Mouse (Mus musculus) intestine, postnatal 0 days (tissue): ENCODE measurements around the gene Mydgf. TPM values are rescaled to one million over a fixed set of nuclear protein-coding genes. Genes with fewer than 3 reads are reported as not detected.

ENCODE experiments used
- ATAC-seq: fragments of 200-750 bp; cut with Nextera tagmentation; 2 replicates; pipeline ENCODE4 v1.8.0; 2017; ENCODE audit warnings: mild to moderate bottlenecking, moderate TSS enrichment, moderate library complexity
- H3K27ac ChIP-seq: fragments of 300-500 bp; sonication (generic); 2 replicates; pipeline ENCODE4 v1.5.1; 2014; ENCODE audit warnings: mild to moderate bottlenecking, low read depth, low read length, moderate library complexity
- H3K27me3 ChIP-seq: fragments of 300-500 bp; sonication (generic); replicated peaks from 2 replicates; pipeline ENCODE4 v1.6.1; 2014; ENCODE audit warnings: low read length, mixed read lengths; ENCODE audit not compliant: control insufficient read depth, insufficient read depth
- H3K36me3 ChIP-seq: fragments of 300-500 bp; sonication (generic); 2 replicates; pipeline ENCODE4 v1.6.1; 2014; ENCODE audit warnings: mild to moderate bottlenecking, moderate library complexity; ENCODE audit not compliant: control insufficient read depth, insufficient read depth
- H3K4me1 ChIP-seq: fragments of 300-500 bp; sonication (generic); replicated peaks from 2 replicates; pipeline ENCODE4 v1.6.1; 2014; ENCODE audit warnings: antibody characterized with exemption, low read length, mixed read lengths; ENCODE audit not compliant: control insufficient read depth, insufficient read depth
- H3K4me2 ChIP-seq: fragments of 300-500 bp; sonication (generic); replicated peaks from 2 replicates; pipeline ENCODE4 v1.6.1; 2014; ENCODE audit warnings: low read depth, mild to moderate bottlenecking, moderate library complexity
- H3K4me3 ChIP-seq: fragments of 300-500 bp; sonication (generic); 2 replicates; pipeline ENCODE4 v1.5.1; 2014; ENCODE audit warnings: low read depth, low read length
- H3K9ac ChIP-seq: fragments of 300-500 bp; sonication (generic); 2 replicates; pipeline ENCODE4 v1.6.1; 2014; ENCODE audit warnings: mild to moderate bottlenecking, low read depth, low read length
- H3K9me3 ChIP-seq: fragments of 300-500 bp; sonication (generic); 2 replicates; pipeline ENCODE4 v1.6.1; 2016; ENCODE audit warnings: mixed run types; ENCODE audit not compliant: control insufficient read depth
- CTCF ChIP-seq: sonication (generic); IDR thresholded peaks from 2 replicates; pipeline ENCODE4 v1.5.1; 2016; ENCODE audit warnings: low read depth, mild to moderate bottlenecking, control low read depth, antibody characterized with exemption, moderate library complexity
- WGBS: fragments of 180-500 bp; shearing (Covaris S2); extraction: QIAGEN DNeasy Blood & Tissue Kit; methylation state at CpG from one replicate; pipeline ENCODE4 v1.1.7; 2014; 5-methylcytosine and 5-hydroxymethylcytosine counted together
- polyA plus RNA-seq: library from polyadenylated mRNA; unstranded; fragments of >200 nt; fragmentation: Nextera tagmentation; extraction: Ambion mirVana; gene quantifications from 2 replicates; pipeline ENCODE4 v1.2.1, GENCODE M21; 2015

Mydgf gene
- polyA plus RNA-seq, 1 experiment from 2014 or later: 90.5 TPM

DNA sequence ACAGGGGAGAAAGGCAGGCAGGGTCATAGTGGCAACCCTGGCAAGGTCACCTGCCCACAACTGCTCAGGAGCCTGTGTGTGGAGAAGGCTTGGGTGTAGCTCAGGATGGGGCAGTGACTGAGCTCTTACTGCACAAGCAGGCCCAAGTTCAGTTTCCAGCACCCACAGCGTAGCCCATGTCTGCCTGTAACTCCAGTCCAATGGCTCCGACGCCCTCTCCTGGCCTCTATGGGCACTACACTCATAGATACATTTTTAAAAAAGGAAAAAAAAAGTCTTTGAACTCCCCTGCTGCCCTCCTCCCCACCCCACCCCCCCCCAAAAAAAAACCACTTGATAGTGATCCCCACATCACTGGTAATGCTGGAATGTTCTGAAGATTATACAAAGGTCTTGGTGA is 17.9 kb upstream of the Mydgf start:
- H3K27ac ChIP-seq: no peak overlapping the region
- TF ChIP-seq CTCF: peak; percentile 28
- 69% methylated on average over 3 of the region's 3 CpGs for WGBS

DNA sequence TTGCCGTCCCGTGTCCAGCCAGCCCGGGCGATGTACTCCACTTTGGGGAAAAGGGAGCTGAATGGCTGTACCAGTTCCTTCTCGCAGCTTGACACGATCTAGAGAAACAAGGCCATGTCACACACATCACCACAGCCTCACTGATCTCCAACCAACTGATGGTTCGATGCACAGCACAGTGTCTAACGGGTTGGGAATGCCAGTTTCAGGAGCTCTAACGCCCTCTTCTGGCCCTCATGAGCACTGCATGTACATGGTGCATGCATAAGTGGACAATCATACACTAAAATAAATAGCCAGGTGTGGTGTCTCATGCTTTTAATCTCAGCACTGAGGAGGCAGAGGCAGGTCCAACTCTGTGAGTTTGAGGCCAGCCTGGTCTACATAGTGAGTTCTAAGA is 16.9 kb upstream of the Mydgf start:
- H3K27me3 ChIP-seq: no peaks in the 10 kb centered on the region
- TF ChIP-seq CTCF: peak; percentile 59
- 86% methylated on average over 9 of the region's 9 CpGs for WGBS
- no peak overlapping the region for H3K9ac ChIP-seq
- no peaks in the 10 kb centered on the region for H3K9me3 ChIP-seq
- H3K4me3 ChIP-seq: no peak overlapping the region
- no peak overlapping the region for H3K27ac ChIP-seq
- ATAC-seq: no peak
- no peaks in the 10 kb centered on the region for H3K4me1 ChIP-seq
- no peak overlapping the region for H3K4me2 ChIP-seq
- H3K36me3 ChIP-seq: peaks cover 85% of the 10 kb centered on the region

More for the DNA sequence above, 17.9 kb upstream of the Mydgf start:
- Histone ChIP-seq H3K36me3 (peaks cover 83% of the 10 kb centered on the region), H3K4me2 (no peak overlapping the region), H3K27me3 (no peaks in the 10 kb centered on the region), H3K9ac (no peak overlapping the region), H3K4me1 (no peaks in the 10 kb centered on the region), H3K4me3 (no peak overlapping the region), H3K9me3 (no peaks in the 10 kb centered on the region)
- no peak for ATAC-seq

GRCm38 (mm10) chr17:56196860-56197259 is 13.1 kb upstream of the Mydgf start:
- Histone ChIP-seq H3K9ac (no peak overlapping the region), H3K27me3 (no peaks in the 10 kb centered on the region), H3K27ac (no peak overlapping the region), H3K9me3 (no peaks in the 10 kb centered on the region), H3K4me1 (no peaks in the 10 kb centered on the region), H3K4me3 (no peak overlapping the region), H3K4me2 (no peak overlapping the region), H3K36me3 (peaks cover 79% of the 10 kb centered on the region)
- ATAC-seq: no peak
- TF ChIP-seq CTCF: peak; percentile 69
- WGBS: 67% methylated on average over 2 of the region's 2 CpGs

DNA sequence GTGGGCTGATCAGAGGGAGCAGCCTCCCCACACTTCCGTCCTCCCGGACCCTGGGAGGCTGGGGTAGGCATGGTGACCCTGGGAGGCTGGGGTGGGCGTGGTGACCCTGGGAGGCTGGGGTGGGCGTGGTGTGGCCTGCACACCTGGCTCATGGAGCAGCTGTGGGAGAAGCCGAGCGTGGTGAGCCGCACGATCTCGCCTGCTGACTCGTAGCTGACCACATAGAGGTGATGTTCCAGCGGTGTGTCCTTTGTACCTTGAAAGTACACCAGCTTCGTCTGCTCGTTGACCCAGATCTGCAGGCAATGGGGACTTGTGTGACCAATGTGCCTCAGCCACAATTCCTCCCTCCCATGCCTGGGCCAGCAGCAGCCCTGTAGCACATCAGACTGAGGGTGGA is 11.0 kb upstream of the Mydgf start:
- no peak overlapping the region for H3K27ac ChIP-seq
- WGBS: 49% methylated on average over 13 of the region's 13 CpGs
- peak; percentile 26 for ATAC-seq
- no peaks in the 10 kb centered on the region for H3K9me3 ChIP-seq
- H3K4me1 ChIP-seq: no peaks in the 10 kb centered on the region
- H3K4me3 ChIP-seq: no peak overlapping the region
- TF ChIP-seq CTCF: no peak
- no peak overlapping the region for H3K9ac ChIP-seq
- no peaks in the 10 kb centered on the region for H3K27me3 ChIP-seq
- no peak overlapping the region for H3K4me2 ChIP-seq
- H3K36me3 ChIP-seq: peaks cover 90% of the 10 kb centered on the region

DNA sequence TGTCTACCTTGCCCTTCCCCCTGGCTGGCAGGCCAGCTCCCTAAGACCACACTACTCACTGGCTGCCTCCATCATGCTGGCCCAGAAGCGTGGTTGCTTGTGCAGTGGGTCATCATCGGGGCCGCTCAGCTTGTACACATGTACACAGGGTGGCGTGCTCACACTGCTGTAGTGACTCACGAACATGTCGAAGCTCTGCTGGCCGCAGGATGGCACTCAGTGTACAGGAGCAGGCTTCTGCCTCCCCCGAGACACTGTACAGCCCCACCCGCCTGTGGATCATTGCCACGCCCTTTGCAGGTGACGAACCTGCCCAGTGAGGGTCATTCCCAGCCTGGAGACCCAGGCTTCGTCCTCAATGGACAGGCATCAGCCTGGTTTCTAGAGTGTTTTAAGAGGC is 10.6 kb upstream of the Mydgf start:
- no peaks in the 10 kb centered on the region for H3K4me1 ChIP-seq
- H3K27ac ChIP-seq: no peak overlapping the region
- ATAC-seq: peak; percentile 31
- no peaks in the 10 kb centered on the region for H3K9me3 ChIP-seq
- H3K27me3 ChIP-seq: no peaks in the 10 kb centered on the region
- no peak overlapping the region for H3K4me2 ChIP-seq
- peaks cover 93% of the 10 kb centered on the region for H3K36me3 ChIP-seq
- TF ChIP-seq CTCF: peak; percentile 58
- no peak overlapping the region for H3K9ac ChIP-seq
- H3K4me3 ChIP-seq: no peak overlapping the region
- 67% methylated on average over 12 of the region's 12 CpGs for WGBS

GRCm38 (mm10) chr17:56191266-56191665 is 7.5 kb upstream of the Mydgf start:
- no peak for ATAC-seq
- H3K36me3 ChIP-seq: peaks cover 88% of the 10 kb centered on the region

More at GRCm38 (mm10) chr17:56191266-56191665, 7.5 kb upstream of the Mydgf start:
- no peaks in the 10 kb centered on the region for H3K27me3 ChIP-seq
- no peak overlapping the region for H3K27ac ChIP-seq
- no peak overlapping the region for H3K9ac ChIP-seq
- no peak for TF ChIP-seq CTCF
- H3K4me2 ChIP-seq: no peak overlapping the region
- H3K4me3 ChIP-seq: no peak overlapping the region
- H3K9me3 ChIP-seq: no peaks in the 10 kb centered on the region
- H3K4me1 ChIP-seq: no peaks in the 10 kb centered on the region
- 94% methylated on average over 6 of the region's 6 CpGs for WGBS
